Mouse (Mus musculus): ENCODE measurements around the gene Piwil1. TPM values are rescaled to one million over a fixed set of nuclear protein-coding genes. Genes with fewer than 3 reads are reported as not detected.

Piwil1 gene
- 0.18 and 0.19 TPM in 2 replicates for polyA plus RNA-seq (2015; fragmentation: Nextera tagmentation; extraction: Ambion mirVana)

DNA sequence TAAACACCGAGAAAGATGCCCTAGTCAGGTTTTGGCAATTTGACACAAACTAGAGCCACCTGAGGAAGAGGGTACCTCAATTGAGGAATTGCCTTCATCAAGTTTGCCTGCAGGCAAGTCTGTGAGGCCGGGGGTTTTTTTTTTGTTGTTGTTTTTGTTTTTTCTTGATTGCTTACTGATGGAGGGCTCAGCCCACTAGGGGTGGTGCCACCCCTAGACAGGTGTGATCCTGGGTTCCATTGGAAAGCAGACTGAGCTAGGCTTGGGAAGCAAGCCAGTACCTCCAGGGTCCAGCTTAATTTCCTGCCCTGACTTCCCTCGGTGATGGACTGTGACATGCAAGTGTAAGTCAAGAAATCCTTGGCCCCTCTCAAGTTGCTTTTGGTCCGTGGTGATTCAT is at the start of gene Piwil1:
Gene Piwil1, plus strand, starts transcription at position 301 of the 400 bp plus-strand sequence.
- Histone ChIP-seq H3K4me2 (no peak within 1 kb of the TSS), H3K27me3 (no peaks in the 10 kb centered on the region), H3K36me3 (no peaks in the 10 kb centered on the region), H3K9me3 (peaks cover 7% of the 10 kb centered on the region; the same call in 1 of the 2 replicates), H3K27ac (no peak within 1 kb of the TSS), H3K9ac (no peak within 1 kb of the TSS), H3K4me1 (replicated peaks) (peaks cover 8% of the 10 kb centered on the region), H3K4me3 (no peak within 1 kb of the TSS)
- 92% methylated on average over 4 of the region's 4 CpGs for WGBS
- no peak for ATAC-seq (ENCODE audit: low FRiP score)

DNA sequence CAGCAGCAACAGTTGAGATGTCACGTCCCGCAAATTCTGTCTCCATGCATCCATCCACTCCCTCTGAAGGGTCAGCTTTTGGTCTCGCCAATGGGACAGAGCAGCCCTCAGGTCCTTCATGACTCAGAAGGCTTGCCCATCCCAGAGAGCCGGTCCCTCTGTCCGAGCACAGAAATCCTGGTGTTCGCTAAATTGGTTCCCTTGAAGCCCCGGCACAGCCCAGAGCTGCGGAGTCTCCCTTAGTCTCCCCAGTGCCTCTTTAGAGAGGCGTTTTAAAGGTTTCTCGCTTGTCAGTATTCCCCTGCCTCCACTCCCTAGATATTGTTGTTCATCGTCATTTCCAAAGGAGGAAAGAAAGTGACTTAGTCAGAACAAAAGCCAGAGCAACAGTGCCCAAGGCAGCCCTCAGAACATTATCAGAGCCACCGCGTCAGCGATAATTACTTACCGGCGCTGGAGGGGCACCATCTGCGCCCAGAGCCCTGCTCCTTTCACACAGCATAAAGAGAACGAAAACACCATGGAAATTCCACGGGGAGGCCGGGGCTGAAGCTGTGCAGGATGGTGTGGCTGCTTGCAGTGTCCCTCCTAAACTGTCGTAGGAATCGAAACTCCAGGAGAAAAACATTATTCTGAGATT is 45.7 kb upstream of the Piwil1 start:
- WGBS: 27% methylated on average over 22 of the region's 22 CpGs
- H3K9ac ChIP-seq: no peak overlapping the region
- 0 out of 2 replicates have a peak overlapping the region, but pooled peaks have one; percentile 14 for H3K4me3 ChIP-seq
- peak overlapping the region; percentile 44 for H3K4me2 ChIP-seq
- no peak overlapping the region for H3K27ac ChIP-seq
- H3K4me1 ChIP-seq (replicated peaks): peaks cover 16% of the 10 kb centered on the region
- ATAC-seq (ENCODE audit: low FRiP score): no peak
- no peaks in the 10 kb centered on the region for H3K27me3 ChIP-seq
- H3K9me3 ChIP-seq: no peaks in the 10 kb centered on the region
- H3K36me3 ChIP-seq: no peaks in the 10 kb centered on the region

- Histone ChIP-seq H3K4me3 (no peak overlapping the region), H3K36me3 (no peaks in the 10 kb centered on the region), H3K4me1 (replicated peaks) (peaks cover 16% of the 10 kb centered on the region), H3K27ac (no peak overlapping the region), H3K27me3 (no peaks in the 10 kb centered on the region), H3K4me2 (no peak overlapping the region), H3K9ac (no peak overlapping the region), H3K9me3 (no peaks in the 10 kb centered on the region)
- 65% methylated on average over 8 of the region's 8 CpGs for WGBS
- no peak for ATAC-seq (ENCODE audit: low FRiP score)
Measured at GRCm38 (mm10) chr5:128660101-128660500, 42.2 kb upstream of the Piwil1 start.

DNA sequence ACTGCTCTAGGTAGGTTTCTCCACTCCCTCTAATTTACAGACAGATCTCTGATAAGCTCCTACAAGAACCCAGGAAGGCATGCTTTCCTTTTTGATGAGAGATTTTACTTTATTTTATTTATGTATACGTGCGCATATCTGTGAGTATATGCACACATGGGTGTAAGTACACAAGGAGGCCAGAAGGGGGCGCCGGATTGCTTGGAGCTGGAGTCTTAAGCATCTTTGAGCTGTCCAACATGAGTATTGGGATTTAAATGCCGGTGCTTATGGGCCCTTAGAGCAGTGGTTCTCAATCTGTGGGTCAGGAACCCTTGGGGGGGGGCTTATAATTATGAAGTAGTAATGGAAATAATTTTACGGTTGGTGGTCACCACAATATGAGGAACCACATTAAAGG is 39.4 kb upstream of the Piwil1 start:
- no peaks in the 10 kb centered on the region for H3K9me3 ChIP-seq
- no peak for ATAC-seq (ENCODE audit: low FRiP score)
- no peak overlapping the region for H3K9ac ChIP-seq
- H3K27ac ChIP-seq: no peak overlapping the region
- no peaks in the 10 kb centered on the region for H3K27me3 ChIP-seq
- H3K4me1 ChIP-seq (replicated peaks): 0 out of 2 replicates have a peak, but pooled peaks cover 7% of the 10 kb centered on the region
- no peaks in the 10 kb centered on the region for H3K36me3 ChIP-seq
- 92% methylated on average over 6 of the region's 6 CpGs for WGBS
- H3K4me3 ChIP-seq: no peak overlapping the region
- H3K4me2 ChIP-seq: no peak overlapping the region

GRCm38 (mm10) chr5:128663976-128664375 is 38.3 kb upstream of the Piwil1 start:
- no peaks in the 10 kb centered on the region for H3K36me3 ChIP-seq
- H3K4me2 ChIP-seq: no peak overlapping the region
- 0 out of 2 replicates have a peak, but pooled peaks cover 7% of the 10 kb centered on the region for H3K4me1 ChIP-seq (replicated peaks)
- no peak overlapping the region for H3K27ac ChIP-seq
- no peaks in the 10 kb centered on the region for H3K9me3 ChIP-seq
- no peaks in the 10 kb centered on the region for H3K27me3 ChIP-seq
- no peak overlapping the region for H3K9ac ChIP-seq
- 71% methylated on average over 7 of the region's 7 CpGs for WGBS
- no peak for ATAC-seq (ENCODE audit: low FRiP score)
- no peak overlapping the region for H3K4me3 ChIP-seq

- H3K9ac ChIP-seq: no peak overlapping the region
- H3K36me3 ChIP-seq: no peaks in the 10 kb centered on the region
- no peaks in the 10 kb centered on the region for H3K27me3 ChIP-seq
- H3K4me3 ChIP-seq: no peak overlapping the region
- H3K27ac ChIP-seq: no peak overlapping the region
- 0 out of 2 replicates have a peak, but pooled peaks cover 7% of the 10 kb centered on the region for H3K4me1 ChIP-seq (replicated peaks)
- no peak for ATAC-seq (ENCODE audit: low FRiP score)
- no peak overlapping the region for H3K4me2 ChIP-seq
- no peaks in the 10 kb centered on the region for H3K9me3 ChIP-seq
- WGBS: 100% methylated on average over 1 of the region's 1 CpGs
Measured at GRCm38 (mm10) chr5:128665045-128665444, 37.3 kb upstream of the Piwil1 start.

DNA sequence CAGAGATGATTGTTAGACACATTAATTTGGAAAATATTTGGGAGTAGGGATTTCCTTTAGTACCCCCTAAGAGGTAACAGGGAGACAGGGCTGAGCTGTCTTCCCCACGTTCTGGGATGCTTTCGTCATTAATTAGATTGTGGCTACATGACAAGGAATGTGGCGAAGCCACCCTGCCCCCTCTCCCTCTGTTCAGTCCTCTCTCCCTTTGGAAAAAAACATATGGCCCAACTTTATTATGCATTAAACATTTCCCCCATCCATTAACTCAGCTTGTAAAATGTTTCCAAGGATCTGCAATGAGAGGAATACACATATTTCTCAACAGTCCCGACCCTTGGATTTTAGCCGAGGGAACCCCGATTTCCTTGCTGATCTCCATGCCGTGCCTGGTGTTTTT is 35.0 kb upstream of the Piwil1 start:
- no peaks in the 10 kb centered on the region for H3K9me3 ChIP-seq
- H3K9ac ChIP-seq: no peak overlapping the region
- H3K27ac ChIP-seq: no peak overlapping the region
- H3K4me2 ChIP-seq: no peak overlapping the region
- no peaks in the 10 kb centered on the region for H3K27me3 ChIP-seq
- WGBS: 61% methylated on average over 7 of the region's 7 CpGs
- H3K36me3 ChIP-seq: no peaks in the 10 kb centered on the region
- ATAC-seq (ENCODE audit: low FRiP score): no peak
- H3K4me1 ChIP-seq (replicated peaks): 0 out of 2 replicates have a peak, but pooled peaks cover 7% of the 10 kb centered on the region
- no peak overlapping the region for H3K4me3 ChIP-seq

DNA sequence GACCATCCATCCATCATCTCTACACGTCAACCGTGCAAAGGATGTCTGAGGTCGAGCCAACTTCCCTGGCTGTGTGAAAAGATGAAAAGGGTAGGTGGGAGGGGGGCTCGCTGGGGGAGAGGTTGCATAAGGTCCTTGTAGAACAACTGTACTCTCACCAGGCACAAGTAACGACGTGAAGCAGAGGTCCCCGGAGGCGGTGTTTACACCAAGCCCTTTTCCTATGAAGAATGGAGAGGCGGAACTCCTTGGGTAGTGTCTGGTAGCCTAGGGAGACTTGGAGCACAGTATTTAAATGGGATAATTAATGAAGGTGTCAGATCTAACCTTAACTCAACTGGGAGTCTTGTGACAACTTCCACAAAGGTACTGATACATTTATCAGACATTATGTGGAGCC is 28.2 kb upstream of the Piwil1 start:
- Histone ChIP-seq H3K4me2 (no peak overlapping the region), H3K9me3 (no peaks in the 10 kb centered on the region), H3K27ac (no peak overlapping the region), H3K9ac (no peak overlapping the region), H3K4me1 (replicated peaks) (no peaks in the 10 kb centered on the region), H3K4me3 (no peak overlapping the region), H3K36me3 (no peaks in the 10 kb centered on the region), H3K27me3 (no peaks in the 10 kb centered on the region)
- no peak for ATAC-seq (ENCODE audit: low FRiP score)
- WGBS: 59% methylated on average over 9 of the region's 9 CpGs

DNA sequence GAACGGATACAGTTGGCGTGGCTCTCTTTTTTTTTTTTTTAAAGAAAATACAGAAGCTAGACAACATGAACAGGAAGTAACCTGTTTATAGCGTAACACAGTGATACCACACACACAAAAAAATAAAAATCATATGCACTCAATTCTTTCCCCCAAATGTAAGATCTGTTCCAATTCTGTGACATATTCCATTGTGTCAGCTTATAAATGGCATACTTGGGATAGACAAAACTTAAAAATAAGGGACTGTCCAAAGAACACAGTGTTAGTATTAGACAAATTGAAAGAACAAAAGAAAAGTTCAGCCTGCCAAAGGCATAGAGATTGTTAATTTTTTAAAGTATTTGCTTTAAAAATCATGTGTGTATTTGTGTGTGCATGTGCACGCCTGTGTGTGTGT is 25.0 kb upstream of the Piwil1 start:
- ATAC-seq (ENCODE audit: low FRiP score): no peak
- H3K4me3 ChIP-seq: no peak overlapping the region
- WGBS: 96% methylated on average over 4 of the region's 4 CpGs
- no peaks in the 10 kb centered on the region for H3K27me3 ChIP-seq
- H3K4me1 ChIP-seq (replicated peaks): no peaks in the 10 kb centered on the region
- no peaks in the 10 kb centered on the region for H3K36me3 ChIP-seq
- no peaks in the 10 kb centered on the region for H3K9me3 ChIP-seq
- no peak overlapping the region for H3K4me2 ChIP-seq
- H3K9ac ChIP-seq: no peak overlapping the region
- no peak overlapping the region for H3K27ac ChIP-seq

- no peak for ATAC-seq (ENCODE audit: low FRiP score)
- Histone ChIP-seq H3K27ac (no peak overlapping the region), H3K4me1 (replicated peaks) (no peaks in the 10 kb centered on the region), H3K4me3 (no peak overlapping the region), H3K9me3 (no peaks in the 10 kb centered on the region), H3K36me3 (no peaks in the 10 kb centered on the region), H3K9ac (no peak overlapping the region), H3K27me3 (no peaks in the 10 kb centered on the region), H3K4me2 (no peak overlapping the region)
- 80% methylated on average over 6 of the region's 6 CpGs for WGBS
Measured at GRCm38 (mm10) chr5:128677861-128678260, 24.5 kb upstream of the Piwil1 start.

GRCm38 (mm10) chr5:128681456-128681855 is 20.9 kb upstream of the Piwil1 start:
- no peak overlapping the region for H3K4me3 ChIP-seq
- no peak for ATAC-seq (ENCODE audit: low FRiP score)
- WGBS: 41% methylated on average over 5 of the region's 5 CpGs
- H3K4me2 ChIP-seq: no peak overlapping the region
- H3K4me1 ChIP-seq (replicated peaks): peaks cover 10% of the 10 kb centered on the region
- H3K9ac ChIP-seq: no peak overlapping the region
- peaks cover 3% of the 10 kb centered on the region for H3K9me3 ChIP-seq
- H3K36me3 ChIP-seq: no peaks in the 10 kb centered on the region
- H3K27me3 ChIP-seq: peaks cover 15% of the 10 kb centered on the region; the same call in 1 of the 2 replicates
- H3K27ac ChIP-seq: no peak overlapping the region

DNA sequence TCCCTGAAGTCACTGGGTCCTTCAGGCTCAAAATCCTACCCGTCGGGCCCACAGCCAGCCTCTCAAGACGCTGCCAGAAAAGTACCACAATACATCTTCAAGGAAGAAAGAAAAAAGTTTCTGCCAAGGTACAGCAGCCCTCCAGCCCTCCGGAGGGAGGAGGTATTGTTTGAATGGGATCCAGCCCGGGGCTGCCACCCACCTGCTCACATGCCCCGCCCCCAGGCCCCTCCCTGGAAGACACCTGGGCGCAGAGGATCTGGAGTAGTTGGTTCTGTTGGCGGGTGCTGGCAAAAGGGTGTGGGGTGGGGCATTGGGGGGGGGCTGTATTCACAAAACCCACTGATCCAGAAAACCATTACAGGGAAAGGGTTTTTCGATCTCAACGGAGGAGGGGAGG is 18.1 kb upstream of the Piwil1 start:
- peaks cover 15% of the 10 kb centered on the region; the same call in 1 of the 2 replicates for H3K27me3 ChIP-seq
- no peaks in the 10 kb centered on the region for H3K36me3 ChIP-seq
- no peak overlapping the region for H3K9ac ChIP-seq
- peaks cover 10% of the 10 kb centered on the region for H3K4me1 ChIP-seq (replicated peaks)
- peak overlapping the region; percentile 39 for H3K4me2 ChIP-seq
- peaks cover 16% of the 10 kb centered on the region for H3K9me3 ChIP-seq
- H3K27ac ChIP-seq: no peak overlapping the region
- H3K4me3 ChIP-seq: no peak overlapping the region
- ATAC-seq (ENCODE audit: low FRiP score): no peak
- 7% methylated on average over 10 of the region's 10 CpGs for WGBS

DNA sequence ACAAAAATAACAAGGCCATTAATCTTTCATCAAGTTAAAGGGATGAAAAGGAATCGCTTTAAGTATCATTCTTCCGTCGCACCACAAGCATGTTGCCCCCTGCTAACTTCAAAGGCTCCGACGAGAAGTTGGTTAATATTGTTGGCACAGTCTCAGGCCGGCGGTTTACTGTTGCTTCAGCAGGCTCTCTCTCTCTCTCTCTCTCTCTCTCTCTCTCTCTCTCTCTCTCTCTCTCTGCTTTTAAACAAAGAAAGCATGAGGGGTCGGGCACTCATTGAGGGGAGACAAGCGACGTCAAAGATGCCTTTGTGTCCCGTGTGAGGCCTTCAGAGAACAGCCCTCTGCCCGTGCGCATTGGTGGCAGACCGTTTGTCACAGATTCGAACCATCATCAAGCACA is 17.7 kb upstream of the Piwil1 start:
- Histone ChIP-seq H3K36me3 (no peaks in the 10 kb centered on the region), H3K4me3 (no peak overlapping the region), H3K4me2 (peak overlapping the region; percentile 39), H3K9me3 (peaks cover 16% of the 10 kb centered on the region), H3K4me1 (replicated peaks) (peaks cover 10% of the 10 kb centered on the region), H3K9ac (no peak overlapping the region), H3K27ac (no peak overlapping the region), H3K27me3 (peaks cover 15% of the 10 kb centered on the region; the same call in 1 of the 2 replicates)
- no peak for ATAC-seq (ENCODE audit: low FRiP score)
- WGBS: 3% methylated on average over 15 of the region's 15 CpGs

All from hindbrain, embryonic 13.5 days (tissue).